Mouse (Mus musculus) adrenal gland (tissue): ENCODE results near the gene Cdc14a.

Experiments
- intact Hi-C: fragments of 180-260 bp; cut with DNase I; formaldehyde crosslinking; loops from one replicate; pipeline ENCODE4 v1.15.1; 2025
- long read RNA-seq, 2 experiments: library from polyadenylated mRNA; unstranded; transcript quantifications; one replicate each; pipeline ENCODE4 v2.0.0; 2020; ENCODE audit warnings: borderline replicate concordance in 1 of 2; ENCODE audit not compliant: insufficient replicate concordance in 1 of 2

Cdc14a gene
- long read RNA-seq, experiment 1, partial matches to known transcripts, result 0 of 4 reads
- long read RNA-seq, experiment 1, other reads (novel, unspliced or antisense), result 3 of 4 reads
- long read RNA-seq, experiment 2, partial matches to known transcripts, result 1 of 6 reads
- long read RNA-seq, experiment 2, other reads (novel, unspliced or antisense), result 4 of 6 reads

GRCm38 (mm10) chr3:116423353-116424159 is at the start of gene Cdc14a:
Gene Cdc14a, minus strand, starts transcription at chr3:116424032.
- intact Hi-C loops, result loop anchor here (2.0 kb wide), 1 partner anchor 81 kb away; no protein-coding TSS in a partner anchor

- intact Hi-C loops, result no loop called here
Measured at GRCm38 (mm10) chr3:116465709-116466108, 41.9 kb upstream of the Cdc14a start.

- intact Hi-C loops, result no loop called here
Measured at GRCm38 (mm10) chr3:116464318-116464717, 40.5 kb upstream of the Cdc14a start.

- intact Hi-C loops, result no loop called here
Measured at GRCm38 (mm10) chr3:116461053-116461452, 37.2 kb upstream of the Cdc14a start.

- intact Hi-C loops, result no loop called here
Measured at GRCm38 (mm10) chr3:116454529-116454928, 30.7 kb upstream of the Cdc14a start.

GRCm38 (mm10) chr3:116450741-116451140 is 26.9 kb upstream of the Cdc14a start:
- intact Hi-C loops, result no loop called here

- intact Hi-C loops, result no loop called here
Measured at GRCm38 (mm10) chr3:116444327-116444726, 20.5 kb upstream of the Cdc14a start.

- intact Hi-C loops, result no loop called here
Measured at GRCm38 (mm10) chr3:116442788-116443187, 19.0 kb upstream of the Cdc14a start.

GRCm38 (mm10) chr3:116441518-116442205 is 17.8 kb upstream of the Cdc14a start:
- intact Hi-C loops, result no loop called here

GRCm38 (mm10) chr3:116440066-116440997 is 16.5 kb upstream of the Cdc14a start:
- intact Hi-C loops, result no loop called here

GRCm38 (mm10) chr3:116436811-116437601 is 13.2 kb upstream of the Cdc14a start:
- intact Hi-C loops, result no loop called here

GRCm38 (mm10) chr3:116436113-116436512 is 12.3 kb upstream of the Cdc14a start:
- intact Hi-C loops, result no loop called here

- intact Hi-C loops, result loop anchor here (5.0 kb wide), 1 partner anchor 48 kb away; no protein-coding TSS in a partner anchor
Measured at GRCm38 (mm10) chr3:116434757-116435156, 10.9 kb upstream of the Cdc14a start.

- intact Hi-C loops, result no loop called here
Measured at GRCm38 (mm10) chr3:116425901-116426300, 2.1 kb upstream of the Cdc14a start.

- intact Hi-C loops, result no loop called here
Measured at GRCm38 (mm10) chr3:116424973-116425284, 1.1 kb upstream of the Cdc14a start.

GRCm38 (mm10) chr3:116424160-116424972 is 534 bp upstream of the Cdc14a start:
- intact Hi-C loops, result no loop called here

- intact Hi-C loops, result loop anchor here (2.0 kb wide), 1 partner anchor 80 kb away; no protein-coding TSS in a partner anchor
Measured at GRCm38 (mm10) chr3:116422795-116423352, 958 bp downstream of the Cdc14a start.

GRCm38 (mm10) chr3:116422074-116422473 is 1.8 kb downstream of the Cdc14a start:
- intact Hi-C loops, result loop anchor here (2.0 kb wide), 1 partner anchor 79 kb away; no protein-coding TSS in a partner anchor

- intact Hi-C loops, result no loop called here
Measured at GRCm38 (mm10) chr3:116421121-116421520, 2.7 kb downstream of the Cdc14a start.
